Mouse (Mus musculus) forebrain, postnatal 0 days (tissue): ENCODE data around the gene Wbp1l. TPM values are rescaled to one million over a fixed set of nuclear protein-coding genes. Genes with fewer than 3 reads are reported as not detected.

Source experiments
- ATAC-seq: fragments of 200-750 bp; cut with Nextera tagmentation; 2 replicates; pipeline ENCODE4 v1.8.0; 2017; ENCODE audit warnings: mild to moderate bottlenecking, moderate library complexity
- DNase-seq: peaks from one replicate; pipeline ENCODE4 v3.0.0-alpha.2; 2015
- H3K27ac ChIP-seq: fragments of 300-500 bp; sonication (generic); 2 replicates; pipeline ENCODE4 v1.5.1; 2014; ENCODE audit warnings: low read depth, mild to moderate bottlenecking, antibody characterized with exemption, low read length, moderate library complexity, mixed read lengths
- H3K27me3 ChIP-seq: fragments of 300-500 bp; sonication (generic); 2 replicates; pipeline ENCODE4 v1.6.1; 2014; ENCODE audit warnings: mild to moderate bottlenecking, low read length, mixed read lengths; ENCODE audit not compliant: insufficient read depth
- H3K36me3 ChIP-seq: fragments of 300-500 bp; sonication (generic); 2 replicates; pipeline ENCODE4 v1.6.1; 2014; ENCODE audit warnings: mild to moderate bottlenecking, moderate library complexity; ENCODE audit not compliant: insufficient read depth
- H3K4me1 ChIP-seq: fragments of 300-500 bp; sonication (generic); 2 replicates; pipeline ENCODE4 v1.6.1; 2014; ENCODE audit warnings: antibody characterized with exemption; ENCODE audit not compliant: insufficient read depth
- H3K4me2 ChIP-seq: fragments of 300-500 bp; sonication (generic); 2 replicates; pipeline ENCODE4 v1.6.1; 2014; ENCODE audit warnings: low read depth, mild to moderate bottlenecking, moderate library complexity
- H3K4me3 ChIP-seq: fragments of 300-500 bp; sonication (generic); 2 replicates; pipeline ENCODE4 v1.5.1; 2014; ENCODE audit warnings: low read depth, low read length, mixed read lengths
- H3K9ac ChIP-seq: fragments of 300-500 bp; sonication (generic); 2 replicates; pipeline ENCODE4 v1.6.1; 2014; ENCODE audit warnings: mild to moderate bottlenecking
- H3K9me3 ChIP-seq: fragments of 300-500 bp; sonication (generic); 2 replicates; pipeline ENCODE4 v1.6.1; 2016; ENCODE audit warnings: low read length
- CTCF ChIP-seq: sonication (generic); IDR thresholded peaks from 2 replicates; pipeline ENCODE4 v1.5.1; 2016; ENCODE audit warnings: antibody characterized with exemption, control low read depth, low read depth
- WGBS: fragments of 180-500 bp; shearing (Covaris S2); extraction: QIAGEN DNeasy Blood & Tissue Kit; methylation state at CpG from one replicate; pipeline ENCODE4 v1.1.7; 2014; 5-methylcytosine and 5-hydroxymethylcytosine counted together
- polyA plus RNA-seq: library from polyadenylated mRNA; unstranded; fragments of >200 nt; fragmentation: Nextera tagmentation; extraction: Ambion mirVana; gene quantifications from 2 replicates; pipeline ENCODE4 v1.2.1, GENCODE M21; 2015
- total RNA-seq: library from RNA; depleted of rRNA; stranded (reverse); fragments of >200 nt; gene quantifications from 2 replicates; pipeline ENCODE4 v1.2.3, GENCODE M21; 2014; rRNA removed

Gene Wbp1l
- total and polyA plus RNA-seq, 2 experiments from 2014 or later, result 25.4 to 37.0 TPM

GRCm38 (mm10) chr19:46699011-46699481 lies 100.2 kb downstream of the Wbp1l start:
- H3K27me3 ChIP-seq, result no peaks in the 10 kb centered on the region
- 83% methylated on average over 10 of the region's 10 CpGs for WGBS
- peaks cover 12% of the 10 kb centered on the region for H3K36me3 ChIP-seq
- TF ChIP-seq CTCF, result no peak
- H3K9me3 ChIP-seq, result no peaks in the 10 kb centered on the region
- DNase-seq (no peak), ATAC-seq (no peak)
- H3K4me3 ChIP-seq, result no peak overlapping the region
- H3K27ac ChIP-seq, result no peak overlapping the region
- H3K9ac ChIP-seq, result no peak overlapping the region
- H3K4me2 ChIP-seq, result no peak overlapping the region
- H3K4me1 ChIP-seq, result no peaks in the 10 kb centered on the region

- H3K9ac ChIP-seq, result no peak overlapping the region
- TF ChIP-seq CTCF, result no peak
- H3K36me3 ChIP-seq, result peaks cover 11% of the 10 kb centered on the region
- WGBS, result 92% methylated on average over 9 of the region's 9 CpGs
- H3K27ac ChIP-seq, result no peak overlapping the region
- H3K27me3 ChIP-seq, result no peaks in the 10 kb centered on the region
- no peak overlapping the region for H3K4me2 ChIP-seq
- no peaks in the 10 kb centered on the region for H3K9me3 ChIP-seq
- no peak for ATAC-seq
- no peaks in the 10 kb centered on the region for H3K4me1 ChIP-seq
- no peak for DNase-seq
- H3K4me3 ChIP-seq, result no peak overlapping the region
Measured at GRCm38 (mm10) chr19:46701156-46701555, 102.3 kb downstream of the Wbp1l start.

GRCm38 (mm10) chr19:46705779-46706495 lies 107.1 kb downstream of the Wbp1l start:
- peaks cover 6% of the 10 kb centered on the region; the same call in 1 of the 2 replicates for H3K36me3 ChIP-seq
- DNase-seq (no peak), ATAC-seq (no peak)
- no peaks in the 10 kb centered on the region for H3K4me1 ChIP-seq
- no peak overlapping the region for H3K27ac ChIP-seq
- no peak overlapping the region for H3K4me3 ChIP-seq
- no peaks in the 10 kb centered on the region for H3K27me3 ChIP-seq
- no peak overlapping the region for H3K4me2 ChIP-seq
- H3K9ac ChIP-seq, result no peak overlapping the region
- no peak for TF ChIP-seq CTCF
- WGBS, result 67% methylated on average over 7 of the region's 7 CpGs
- H3K9me3 ChIP-seq, result no peaks in the 10 kb centered on the region

GRCm38 (mm10) chr19:46706540-46707295 lies 107.8 kb downstream of the Wbp1l start:
- Histone ChIP-seq H3K9ac (no peak overlapping the region), H3K27me3 (no peaks in the 10 kb centered on the region), H3K27ac (no peak overlapping the region), H3K4me3 (0 out of 2 replicates have a peak overlapping the region, but pooled peaks have one; percentile 34), H3K36me3 (no peaks in the 10 kb centered on the region), H3K4me1 (no peaks in the 10 kb centered on the region), H3K9me3 (no peaks in the 10 kb centered on the region), H3K4me2 (0 out of 2 replicates have a peak overlapping the region, but pooled peaks have one; percentile 54)
- WGBS, result 82% methylated on average over 9 of the region's 9 CpGs
- ATAC-seq (no peak), DNase-seq (no peak)
- TF ChIP-seq CTCF, result no peak

Other genes with a start within 250 kb of the Wbp1l start
- gene 2310034G01Rik, start 248.8 kb upstream of the Wbp1l start, total RNA-seq, result 2.4 and 4.3 TPM in 2 replicates
- 2.0 and 2.3 TPM in 2 replicates for gene 2310034G01Rik, start 248.8 kb upstream of the Wbp1l start, polyA plus RNA-seq
- 356 and 372 TPM in 2 replicates for gene Actr1a, start 203.3 kb upstream of the Wbp1l start, total RNA-seq
- gene Actr1a, start 203.3 kb upstream of the Wbp1l start, polyA plus RNA-seq, result 360 and 367 TPM in 2 replicates
- gene Sufu, start 202.2 kb upstream of the Wbp1l start, total RNA-seq, result 9.4 and 13.1 TPM in 2 replicates
- gene Sufu, start 202.2 kb upstream of the Wbp1l start, polyA plus RNA-seq, result 12.7 and 17.7 TPM in 2 replicates
- 68.6 and 76.5 TPM in 2 replicates for gene Trim8, start 97.4 kb upstream of the Wbp1l start, total RNA-seq
- 25.9 and 28.2 TPM in 2 replicates for gene Trim8, start 97.4 kb upstream of the Wbp1l start, polyA plus RNA-seq
- gene Arl3, start 25.9 kb upstream of the Wbp1l start, total RNA-seq, result 98.1 and 138 TPM in 2 replicates
- gene Arl3, start 25.9 kb upstream of the Wbp1l start, polyA plus RNA-seq, result 184 and 202 TPM in 2 replicates
- gene Sfxn2, start 25.7 kb upstream of the Wbp1l start, total RNA-seq, result 8.0 and 12.6 TPM in 2 replicates
- gene Sfxn2, start 25.7 kb upstream of the Wbp1l start, polyA plus RNA-seq, result 8.2 and 10.6 TPM in 2 replicates
- gene Cyp17a1, start 74.1 kb downstream of the Wbp1l start, total RNA-seq, result 0.08 TPM in 1 of 2 replicates, not detected in the other
- not detected in 2 replicates for gene Cyp17a1, start 74.1 kb downstream of the Wbp1l start, polyA plus RNA-seq
- gene Borcs7, start 90.8 kb downstream of the Wbp1l start, total RNA-seq, result 14.4 and 15.2 TPM in 2 replicates
- 20.6 and 29.5 TPM in 2 replicates for gene Borcs7, start 90.8 kb downstream of the Wbp1l start, polyA plus RNA-seq
- 14.5 and 17.4 TPM in 2 replicates for gene As3mt, start 108.4 kb downstream of the Wbp1l start, total RNA-seq
- gene As3mt, start 108.4 kb downstream of the Wbp1l start, polyA plus RNA-seq, result 14.4 and 18.4 TPM in 2 replicates
- gene Cnnm2, start 162.5 kb downstream of the Wbp1l start, total RNA-seq, result 11.7 and 16.6 TPM in 2 replicates
- 5.2 and 6.2 TPM in 2 replicates for gene Cnnm2, start 162.5 kb downstream of the Wbp1l start, polyA plus RNA-seq